Mouse (Mus musculus) intestine, postnatal 0 days (tissue): ENCODE results near the gene Zfp609. TPM values are rescaled to one million over a fixed set of nuclear protein-coding genes. Genes with fewer than 3 reads are reported as not detected.
A peak's percentile ranks its signal among the peaks of the same experiment; 100 is the strongest.

Experiments
- ATAC-seq: fragments of 200-750 bp; cut with Nextera tagmentation; 2 replicates; pipeline ENCODE4 v1.8.0; 2017; ENCODE audit warnings: mild to moderate bottlenecking, moderate TSS enrichment, moderate library complexity
- H3K27ac ChIP-seq: fragments of 300-500 bp; sonication (generic); 2 replicates; pipeline ENCODE4 v1.5.1; 2014; ENCODE audit warnings: mild to moderate bottlenecking, low read depth, low read length, moderate library complexity
- H3K27me3 ChIP-seq: fragments of 300-500 bp; sonication (generic); replicated peaks from 2 replicates; pipeline ENCODE4 v1.6.1; 2014; ENCODE audit warnings: low read length, mixed read lengths; ENCODE audit not compliant: control insufficient read depth, insufficient read depth
- H3K36me3 ChIP-seq: fragments of 300-500 bp; sonication (generic); 2 replicates; pipeline ENCODE4 v1.6.1; 2014; ENCODE audit warnings: mild to moderate bottlenecking, moderate library complexity; ENCODE audit not compliant: control insufficient read depth, insufficient read depth
- H3K4me1 ChIP-seq: fragments of 300-500 bp; sonication (generic); replicated peaks from 2 replicates; pipeline ENCODE4 v1.6.1; 2014; ENCODE audit warnings: antibody characterized with exemption, low read length, mixed read lengths; ENCODE audit not compliant: control insufficient read depth, insufficient read depth
- H3K4me2 ChIP-seq: fragments of 300-500 bp; sonication (generic); replicated peaks from 2 replicates; pipeline ENCODE4 v1.6.1; 2014; ENCODE audit warnings: low read depth, mild to moderate bottlenecking, moderate library complexity
- H3K4me3 ChIP-seq: fragments of 300-500 bp; sonication (generic); 2 replicates; pipeline ENCODE4 v1.5.1; 2014; ENCODE audit warnings: low read depth, low read length
- H3K9ac ChIP-seq: fragments of 300-500 bp; sonication (generic); 2 replicates; pipeline ENCODE4 v1.6.1; 2014; ENCODE audit warnings: mild to moderate bottlenecking, low read depth, low read length
- H3K9me3 ChIP-seq: fragments of 300-500 bp; sonication (generic); 2 replicates; pipeline ENCODE4 v1.6.1; 2016; ENCODE audit warnings: mixed run types; ENCODE audit not compliant: control insufficient read depth
- CTCF ChIP-seq: sonication (generic); IDR thresholded peaks from 2 replicates; pipeline ENCODE4 v1.5.1; 2016; ENCODE audit warnings: low read depth, mild to moderate bottlenecking, control low read depth, antibody characterized with exemption, moderate library complexity
- WGBS: fragments of 180-500 bp; shearing (Covaris S2); extraction: QIAGEN DNeasy Blood & Tissue Kit; methylation state at CpG from one replicate; pipeline ENCODE4 v1.1.7; 2014; 5-methylcytosine and 5-hydroxymethylcytosine counted together
- polyA plus RNA-seq: library from polyadenylated mRNA; unstranded; fragments of >200 nt; fragmentation: Nextera tagmentation; extraction: Ambion mirVana; gene quantifications from 2 replicates; pipeline ENCODE4 v1.2.1, GENCODE M21; 2015

The Zfp609 gene
- polyA plus RNA-seq, 1 experiment from 2014 or later, result 3.1 TPM

DNA sequence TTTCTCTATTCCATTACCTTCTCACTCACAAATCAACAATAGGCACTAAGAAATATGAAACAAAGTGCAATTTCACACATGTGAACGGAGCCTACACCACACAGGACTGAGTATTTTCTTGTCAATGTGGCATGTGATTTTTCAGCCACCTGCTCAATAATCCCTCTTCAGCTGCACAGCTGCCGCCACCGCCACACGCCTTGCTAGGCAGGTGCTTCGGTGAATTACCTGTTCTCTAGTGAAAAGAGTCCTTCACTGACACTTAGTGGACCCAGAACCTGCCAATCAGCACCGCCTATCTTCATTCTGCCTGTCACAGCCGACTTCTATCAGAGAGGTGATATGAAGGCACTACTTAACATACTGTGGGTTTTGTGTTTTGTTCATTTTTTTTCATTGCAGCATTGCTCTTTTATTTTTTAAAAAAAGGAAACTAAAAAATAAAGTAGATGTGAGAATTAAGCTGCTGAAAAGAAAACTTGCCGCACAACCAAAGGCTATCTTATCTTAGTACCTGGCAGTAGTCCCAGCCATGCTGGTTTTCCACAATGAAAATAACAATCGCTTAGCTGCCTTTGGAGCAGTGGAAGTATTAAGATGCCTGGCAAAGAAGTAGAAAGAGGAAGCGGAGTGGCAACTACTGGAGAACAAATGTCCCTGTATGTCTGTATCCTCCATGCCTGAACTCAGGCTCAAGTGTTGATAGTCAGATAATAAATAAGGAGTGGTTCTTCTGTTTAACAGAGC lies 3.5 kb downstream of the Zfp609 start:
- peak overlapping the region; percentile 50 for H3K4me2 ChIP-seq

DNA sequence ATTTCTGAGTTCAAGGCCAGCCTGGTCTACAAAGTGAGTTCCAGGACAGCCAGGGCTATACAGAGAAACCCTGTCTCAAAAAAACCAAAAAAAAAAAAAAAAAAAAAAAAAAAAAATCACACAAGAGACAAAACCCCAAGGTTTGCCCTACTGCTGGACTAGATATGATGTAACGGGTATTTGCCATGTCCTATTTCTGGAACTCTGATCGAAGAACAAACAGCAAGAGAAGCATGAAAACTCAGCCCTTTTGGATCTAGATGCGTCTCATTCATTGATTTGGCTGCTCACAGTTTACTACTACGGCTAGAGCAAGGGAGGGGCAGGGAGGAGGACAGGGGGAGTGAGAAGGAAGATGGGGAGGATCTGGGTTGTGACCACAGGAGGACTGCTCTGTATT lies 5.4 kb downstream of the Zfp609 start:
- 81% methylated on average over 4 of the region's 4 CpGs for WGBS
- no peak for ATAC-seq
- Histone ChIP-seq H3K4me3 (no peak overlapping the region), H3K27ac (no peak overlapping the region), H3K4me1 (peaks cover 5% of the 10 kb centered on the region; the same call in 1 of the 2 replicates), H3K9ac (no peak overlapping the region), H3K27me3 (no peaks in the 10 kb centered on the region), H3K9me3 (no peaks in the 10 kb centered on the region), H3K36me3 (no peaks in the 10 kb centered on the region), H3K4me2 (no peak overlapping the region)
- TF ChIP-seq CTCF, result no peak

More for the DNA sequence above, 3.5 kb downstream of the Zfp609 start:
- peak overlapping the region; percentile 3; the same call in 1 of the 2 replicates for H3K4me3 ChIP-seq
- H3K9me3 ChIP-seq, result no peaks in the 10 kb centered on the region
- no peak for ATAC-seq
- no peak overlapping the region for H3K9ac ChIP-seq
- H3K4me1 ChIP-seq, result peaks cover 5% of the 10 kb centered on the region; the same call in 1 of the 2 replicates
- peak overlapping the region; percentile 50; the same call in 1 of the 2 replicates for H3K27ac ChIP-seq
- 35% methylated on average over 10 of the region's 10 CpGs for WGBS
- TF ChIP-seq CTCF, result no peak
- no peaks in the 10 kb centered on the region for H3K27me3 ChIP-seq
- H3K36me3 ChIP-seq, result no peaks in the 10 kb centered on the region

DNA sequence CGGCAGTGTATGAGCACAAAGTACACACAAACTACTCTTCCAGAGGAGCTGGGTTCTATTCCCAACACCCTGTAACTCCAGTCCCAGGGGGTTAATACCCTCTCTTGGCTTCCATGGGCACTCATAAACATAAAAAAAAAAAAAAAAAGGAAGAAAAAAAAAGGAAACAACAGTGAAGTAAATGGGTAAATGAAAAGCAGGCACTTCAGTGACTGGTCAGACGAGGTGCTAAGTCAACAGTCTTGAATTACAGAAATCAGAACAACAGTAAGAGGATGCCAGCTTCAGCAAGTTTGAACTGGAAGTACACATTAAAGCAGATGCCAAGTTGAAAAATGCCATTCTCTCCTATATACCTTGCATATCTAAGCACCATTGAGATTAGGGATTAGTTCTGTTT lies 7.1 kb downstream of the Zfp609 start:
- ATAC-seq, result no peak
- Histone ChIP-seq H3K4me3 (no peak overlapping the region), H3K27ac (no peak overlapping the region), H3K9ac (no peak overlapping the region), H3K36me3 (no peaks in the 10 kb centered on the region; the same call in 1 of the 2 replicates), H3K27me3 (no peaks in the 10 kb centered on the region), H3K4me2 (no peak overlapping the region), H3K9me3 (no peaks in the 10 kb centered on the region), H3K4me1 (no peaks in the 10 kb centered on the region)
- no peak for TF ChIP-seq CTCF
- 71% methylated on average over 2 of the region's 2 CpGs for WGBS

DNA sequence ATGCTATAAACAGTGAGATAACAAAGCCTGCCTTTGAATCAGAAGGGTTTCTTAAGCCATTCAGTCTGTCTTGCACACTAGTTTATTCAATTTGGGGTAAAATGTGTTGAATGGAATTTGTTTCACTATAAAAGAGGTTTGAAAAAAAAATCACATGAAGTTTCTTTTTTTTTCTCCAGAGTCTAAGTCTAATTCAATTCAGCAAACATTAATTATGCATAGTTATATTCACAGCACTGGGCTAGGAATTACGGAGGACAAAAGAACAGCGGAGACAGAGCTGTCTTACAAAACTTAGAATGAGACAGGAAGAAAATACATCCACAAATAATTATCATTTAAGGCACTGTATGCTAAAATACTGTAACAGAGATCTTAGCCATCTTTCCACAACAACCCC lies 9.0 kb downstream of the Zfp609 start:
- Histone ChIP-seq H3K9ac (no peak overlapping the region), H3K9me3 (no peaks in the 10 kb centered on the region), H3K4me2 (no peak overlapping the region), H3K36me3 (no peaks in the 10 kb centered on the region; the same call in 1 of the 2 replicates), H3K27me3 (no peaks in the 10 kb centered on the region), H3K4me3 (no peak overlapping the region), H3K27ac (no peak overlapping the region), H3K4me1 (no peaks in the 10 kb centered on the region)
- TF ChIP-seq CTCF, result no peak
- ATAC-seq, result no peak
- WGBS, result 86% methylated on average over 2 of the region's 2 CpGs

DNA sequence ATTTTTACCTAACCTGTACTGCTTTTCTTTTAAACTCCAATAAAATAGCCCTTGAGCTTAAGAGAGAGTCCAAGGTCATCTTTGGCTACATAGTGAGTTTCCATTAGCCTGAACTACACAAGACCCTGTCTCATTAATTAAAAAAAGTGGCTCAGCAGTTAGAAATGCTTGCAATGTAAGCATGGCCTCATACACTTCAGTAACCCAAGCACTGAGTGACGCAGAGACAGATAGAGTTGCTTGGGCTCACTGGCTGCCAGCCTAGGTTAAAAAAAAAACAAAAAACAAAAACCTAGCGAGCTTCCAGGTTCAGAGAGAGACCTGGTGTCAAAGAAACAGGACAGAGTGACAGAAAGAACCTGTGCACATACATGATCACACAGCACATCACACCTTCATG lies 14.5 kb downstream of the Zfp609 start:
- WGBS, result 61% methylated on average over 2 of the region's 2 CpGs
- no peak overlapping the region for H3K27ac ChIP-seq
- H3K9ac ChIP-seq, result no peak overlapping the region
- no peak overlapping the region for H3K4me3 ChIP-seq
- no peaks in the 10 kb centered on the region for H3K27me3 ChIP-seq
- no peaks in the 10 kb centered on the region; the same call in 1 of the 2 replicates for H3K36me3 ChIP-seq
- H3K4me1 ChIP-seq, result no peaks in the 10 kb centered on the region
- TF ChIP-seq CTCF, result no peak
- H3K9me3 ChIP-seq, result no peaks in the 10 kb centered on the region
- no peak overlapping the region for H3K4me2 ChIP-seq
- no peak for ATAC-seq

DNA sequence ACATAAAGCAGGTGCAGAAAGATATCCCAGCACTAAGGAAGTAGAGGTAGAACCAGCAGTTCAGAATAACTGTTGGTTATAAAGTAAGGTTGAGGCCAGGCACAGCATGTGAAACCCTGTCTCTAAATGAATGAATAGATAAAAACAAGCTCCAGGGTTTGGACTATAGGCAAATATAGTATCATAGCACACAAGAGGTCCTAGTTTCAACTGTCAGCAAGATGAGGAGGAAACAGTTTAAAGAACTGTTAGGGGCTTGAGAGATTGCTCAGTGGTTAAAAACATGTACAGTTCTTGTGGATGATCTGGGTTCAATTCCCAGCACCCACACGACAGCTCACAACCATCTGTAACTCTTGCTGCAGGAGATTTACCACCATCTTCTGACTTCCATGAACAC lies 15.6 kb downstream of the Zfp609 start:
- no peak overlapping the region for H3K4me2 ChIP-seq
- H3K27me3 ChIP-seq, result no peaks in the 10 kb centered on the region
- H3K27ac ChIP-seq, result no peak overlapping the region
- no peak for TF ChIP-seq CTCF
- no peaks in the 10 kb centered on the region; the same call in 1 of the 2 replicates for H3K36me3 ChIP-seq
- H3K4me3 ChIP-seq, result no peak overlapping the region
- ATAC-seq, result no peak
- H3K9ac ChIP-seq, result no peak overlapping the region
- H3K4me1 ChIP-seq, result no peaks in the 10 kb centered on the region
- 79% methylated on average over 1 of the region's 1 CpGs for WGBS
- H3K9me3 ChIP-seq, result no peaks in the 10 kb centered on the region
